Mouse (Mus musculus): ENCODE measurements around the gene Kcnq1. TPM values are rescaled to one million over a fixed set of nuclear protein-coding genes. Genes with fewer than 3 reads are reported as not detected.

Gene Kcnq1
- total RNA-seq, 1 experiment from 2014 or later: not detected

DNA sequence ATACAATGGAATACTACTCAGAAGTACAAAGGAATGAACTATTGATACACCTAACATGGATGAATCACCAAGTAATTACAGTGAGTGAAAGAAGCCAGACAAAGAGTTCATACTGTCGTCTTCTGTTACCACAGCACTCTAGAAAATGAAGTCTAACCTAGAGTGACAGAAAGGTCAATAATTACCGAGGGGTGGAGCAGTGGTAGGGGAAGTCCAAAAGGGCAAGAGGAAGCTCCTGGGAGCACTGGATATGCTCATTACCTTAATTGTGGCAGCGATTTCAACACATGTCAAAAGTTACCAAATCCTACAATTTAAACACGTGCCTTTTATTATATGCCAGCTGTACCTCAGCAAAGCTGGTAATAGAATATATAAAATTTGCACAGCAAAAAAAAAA, 100.9 kb downstream of the Kcnq1 start:
- ATAC-seq (ENCODE audit: extremely low read depth, insufficient number of reproducible peaks, low FRiP score, poor library complexity, severe bottlenecking): no peak

DNA sequence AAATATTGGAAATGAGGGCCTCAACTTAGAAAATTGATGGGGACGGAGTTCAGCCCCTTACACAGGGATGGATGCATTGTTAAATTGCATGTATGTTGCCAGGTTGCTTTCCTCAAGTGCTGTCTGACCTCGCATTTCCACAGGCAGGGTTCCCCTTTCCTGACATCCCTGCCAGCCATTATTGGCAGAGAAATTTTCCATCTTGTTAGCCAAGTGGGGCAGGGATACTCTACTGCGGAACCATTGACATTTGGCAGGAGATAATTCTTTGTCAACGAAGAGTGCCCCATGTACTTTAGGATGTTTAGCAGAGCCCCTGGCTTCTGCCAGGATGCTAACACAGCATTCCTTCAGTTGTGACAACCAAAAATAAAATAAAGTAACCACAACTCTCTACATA, 104.6 kb downstream of the Kcnq1 start:
- ATAC-seq (ENCODE audit: extremely low read depth, insufficient number of reproducible peaks, low FRiP score, poor library complexity, severe bottlenecking): no peak

- no peak for ATAC-seq (ENCODE audit: extremely low read depth, insufficient number of reproducible peaks, low FRiP score, poor library complexity, severe bottlenecking)
These were observed 145.0 kb downstream of the Kcnq1 start for GRCm38 (mm10) chr7:143251206-143251605.

DNA sequence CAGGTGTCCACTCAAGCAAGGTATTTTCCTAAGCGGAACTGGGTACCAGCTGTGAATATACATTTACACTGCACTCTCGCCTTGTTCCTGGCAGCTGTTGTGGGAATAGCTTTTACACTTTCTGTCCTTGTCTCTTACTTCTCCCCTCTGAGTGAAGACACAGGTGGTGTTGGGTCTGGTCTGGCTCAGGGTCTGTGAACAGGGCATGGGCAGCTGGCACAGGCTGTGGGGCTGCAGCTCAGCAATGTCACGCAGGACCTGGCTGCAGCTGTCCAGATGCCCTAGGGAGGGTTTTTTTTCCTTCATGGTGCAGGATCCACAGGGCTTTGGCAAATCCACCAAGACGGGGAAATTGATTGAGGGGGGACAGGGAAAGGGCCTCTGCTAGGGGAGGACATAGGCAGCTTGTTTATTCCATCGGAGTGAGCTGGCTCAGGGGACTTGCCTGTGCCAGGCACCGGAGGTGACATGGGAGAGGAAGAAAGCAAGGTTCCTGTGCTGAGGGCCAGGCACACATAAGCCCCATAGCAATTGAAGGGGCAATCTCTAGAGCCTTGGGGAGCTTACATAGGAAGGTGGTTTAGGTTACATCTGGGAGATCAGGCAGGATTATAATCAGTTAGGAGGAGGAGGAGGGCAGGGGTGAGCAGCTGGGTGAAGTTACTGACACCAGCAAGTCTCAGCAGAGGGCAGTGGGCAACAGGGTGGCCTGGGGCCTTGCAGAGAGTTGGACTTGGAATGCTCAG, 147.1 kb downstream of the Kcnq1 start:
- ATAC-seq (ENCODE audit: extremely low read depth, insufficient number of reproducible peaks, low FRiP score, poor library complexity, severe bottlenecking): no peak

GRCm38 (mm10) chr7:143254901-143255300, 148.7 kb downstream of the Kcnq1 start:
- no peak for ATAC-seq (ENCODE audit: extremely low read depth, insufficient number of reproducible peaks, low FRiP score, poor library complexity, severe bottlenecking)

GRCm38 (mm10) chr7:143261246-143261645, 155.1 kb downstream of the Kcnq1 start:
- no peak for ATAC-seq (ENCODE audit: extremely low read depth, insufficient number of reproducible peaks, low FRiP score, poor library complexity, severe bottlenecking)

GRCm38 (mm10) chr7:143263557-143263956, 157.4 kb downstream of the Kcnq1 start:
- ATAC-seq (ENCODE audit: extremely low read depth, insufficient number of reproducible peaks, low FRiP score, poor library complexity, severe bottlenecking): no peak

DNA sequence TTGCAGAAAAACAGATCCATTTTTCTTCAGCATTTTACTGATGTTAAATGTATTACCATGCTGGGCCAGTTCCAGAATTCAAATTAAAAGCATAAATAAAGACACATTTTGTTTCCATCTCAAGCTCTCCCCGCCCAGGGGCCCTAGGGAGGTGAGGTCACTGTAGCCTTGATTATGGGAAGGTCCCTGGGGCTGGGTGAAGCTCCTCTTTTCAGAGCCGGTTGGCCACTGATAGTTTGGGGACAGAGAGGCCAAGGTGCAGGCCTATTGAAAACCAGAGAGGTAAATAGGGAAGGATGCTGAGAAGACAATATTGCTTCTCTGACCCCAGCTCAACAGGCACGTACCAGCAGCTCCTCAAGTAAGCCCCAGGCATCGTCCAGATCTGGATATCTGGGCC, 157.8 kb downstream of the Kcnq1 start:
- no peak for ATAC-seq (ENCODE audit: extremely low read depth, insufficient number of reproducible peaks, low FRiP score, poor library complexity, severe bottlenecking)

DNA sequence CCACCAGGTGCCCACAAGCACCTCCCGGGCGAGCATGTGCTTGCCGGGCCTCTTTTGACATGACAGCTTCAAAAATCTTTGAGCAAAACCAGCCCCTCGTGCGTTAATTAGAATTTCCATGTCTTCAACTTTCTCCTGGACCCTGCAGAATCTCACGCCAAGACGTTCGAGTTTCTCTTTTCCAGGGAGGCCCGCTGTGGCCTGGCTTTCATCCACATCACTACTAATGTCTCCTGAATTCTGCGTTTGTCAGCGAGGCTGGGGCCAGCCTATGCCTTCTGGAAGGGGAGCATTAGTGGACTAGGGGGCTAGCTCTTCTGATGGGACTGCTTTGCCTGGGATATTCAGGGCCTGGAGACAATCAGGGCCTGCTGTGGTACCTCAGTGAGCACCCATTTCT, 159.2 kb downstream of the Kcnq1 start:
- ATAC-seq (ENCODE audit: extremely low read depth, insufficient number of reproducible peaks, low FRiP score, poor library complexity, severe bottlenecking): no peak

DNA sequence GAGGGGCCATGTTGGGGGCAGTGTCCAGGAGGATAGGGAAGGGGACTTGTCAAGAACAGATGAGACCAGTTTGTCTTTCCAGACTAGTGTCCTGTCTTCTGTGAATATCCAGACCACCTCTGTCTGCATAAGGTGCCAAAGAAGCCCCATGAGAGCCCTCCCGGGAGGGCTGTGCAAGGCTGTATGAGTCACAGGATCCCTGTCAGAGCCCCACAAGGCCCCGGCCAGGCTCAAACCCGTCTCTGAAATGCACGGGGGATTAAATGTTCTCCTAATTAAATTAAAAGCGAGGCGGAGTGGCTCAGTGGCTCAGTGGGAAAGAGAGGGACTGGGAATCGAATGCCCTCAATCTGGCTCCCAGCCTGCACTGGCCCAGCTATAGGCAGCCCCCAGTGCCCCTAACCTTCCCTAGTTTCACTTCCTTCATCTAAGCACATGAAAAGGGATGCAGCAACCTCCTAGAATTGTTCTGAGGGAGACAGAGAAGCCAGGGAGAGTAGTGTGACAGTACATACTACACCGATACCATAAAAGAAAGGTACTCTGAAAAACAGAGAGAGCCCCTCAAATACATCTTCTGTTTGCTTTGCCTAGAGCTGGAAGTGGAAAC, 159.8 kb downstream of the Kcnq1 start:
- no peak for ATAC-seq (ENCODE audit: extremely low read depth, insufficient number of reproducible peaks, low FRiP score, poor library complexity, severe bottlenecking)

DNA sequence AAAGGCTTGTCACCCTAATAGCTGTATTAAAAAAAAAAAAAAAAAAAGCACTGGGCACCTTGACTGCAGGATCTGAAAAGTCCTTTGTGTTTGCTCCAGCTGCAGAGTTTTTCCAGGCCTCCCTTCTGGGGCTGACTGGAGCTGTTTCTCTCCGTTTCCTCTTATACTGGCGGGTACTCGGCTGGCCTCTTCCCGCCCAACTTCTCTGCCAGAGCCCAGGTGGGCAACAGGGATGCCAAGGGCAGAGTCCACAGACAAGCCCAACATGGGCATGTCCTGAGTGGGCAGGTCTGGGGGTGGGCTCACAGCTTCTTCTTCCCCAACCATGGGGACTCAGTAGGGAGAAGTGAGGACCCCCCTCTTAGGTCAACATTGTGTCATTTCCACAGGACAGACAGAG, 167.6 kb downstream of the Kcnq1 start:
- no peak for ATAC-seq (ENCODE audit: extremely low read depth, insufficient number of reproducible peaks, low FRiP score, poor library complexity, severe bottlenecking)

DNA sequence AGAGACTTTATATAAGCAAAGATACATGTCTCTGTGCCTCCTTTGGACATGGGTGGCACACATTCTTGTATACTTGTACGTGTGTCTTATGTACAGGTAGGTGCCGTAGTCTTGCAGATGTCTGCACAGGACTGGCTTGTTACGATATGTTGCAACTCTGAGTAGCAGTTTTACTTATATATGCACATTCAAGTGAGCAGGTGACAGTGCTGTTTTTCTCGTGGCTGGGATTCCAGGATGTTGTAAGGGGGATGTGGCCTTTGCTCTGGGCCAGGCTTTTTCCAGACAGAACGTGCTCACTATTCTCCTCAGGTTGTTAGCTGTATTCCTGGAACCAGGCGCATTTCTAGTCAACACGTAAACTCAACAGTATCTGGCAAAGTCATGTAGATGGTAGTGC, 168.9 kb downstream of the Kcnq1 start:
- ATAC-seq (ENCODE audit: extremely low read depth, insufficient number of reproducible peaks, low FRiP score, poor library complexity, severe bottlenecking): no peak

- ATAC-seq (ENCODE audit: extremely low read depth, insufficient number of reproducible peaks, low FRiP score, poor library complexity, severe bottlenecking): no peak
These were observed 177.5 kb downstream of the Kcnq1 start for GRCm38 (mm10) chr7:143283625-143284024.

DNA sequence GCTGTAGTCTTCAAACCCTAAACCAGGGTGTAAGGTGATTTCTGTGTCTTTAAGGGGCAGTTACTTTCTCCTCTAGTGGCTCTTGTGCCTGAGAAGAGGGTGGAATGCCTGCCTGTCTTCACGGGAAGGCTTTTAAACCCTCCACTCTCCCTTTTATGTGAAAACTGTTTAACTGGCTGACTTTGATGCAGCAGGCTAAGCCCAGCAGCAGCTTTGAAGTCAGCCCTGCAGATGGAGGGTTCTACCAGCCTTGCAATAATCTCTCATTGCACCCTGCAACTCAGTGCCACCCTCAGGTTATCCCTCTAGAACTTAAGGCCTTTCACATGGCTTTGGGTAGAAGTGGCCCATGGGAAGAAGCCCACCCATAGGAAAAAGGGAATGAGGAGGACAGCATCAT, 178.7 kb downstream of the Kcnq1 start:
- no peak for ATAC-seq (ENCODE audit: extremely low read depth, insufficient number of reproducible peaks, low FRiP score, poor library complexity, severe bottlenecking)

GRCm38 (mm10) chr7:143285440-143285839, 179.3 kb downstream of the Kcnq1 start:
- ATAC-seq (ENCODE audit: extremely low read depth, insufficient number of reproducible peaks, low FRiP score, poor library complexity, severe bottlenecking): no peak

- ATAC-seq (ENCODE audit: extremely low read depth, insufficient number of reproducible peaks, low FRiP score, poor library complexity, severe bottlenecking): no peak
These were observed 180.5 kb downstream of the Kcnq1 start for GRCm38 (mm10) chr7:143286532-143287290.

DNA sequence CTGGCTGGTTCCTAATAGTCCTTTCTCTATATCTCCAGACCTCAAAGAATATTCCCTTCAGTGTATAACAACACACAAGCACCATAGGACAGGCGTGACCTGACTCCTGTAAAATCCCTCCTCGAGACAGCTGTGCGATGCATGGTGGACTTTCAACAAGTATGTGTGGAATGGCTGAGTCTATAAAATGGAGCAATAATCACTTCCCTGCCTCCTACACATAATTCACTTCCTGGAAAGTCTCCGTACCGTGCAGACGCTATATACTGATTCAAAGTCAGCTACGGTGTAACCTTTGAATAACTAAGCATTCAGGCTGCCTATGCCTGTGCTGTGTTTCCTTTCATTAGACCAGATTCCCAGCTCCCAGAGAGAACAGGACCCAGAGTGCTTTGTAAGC, 182.0 kb downstream of the Kcnq1 start:
- no peak for ATAC-seq (ENCODE audit: extremely low read depth, insufficient number of reproducible peaks, low FRiP score, poor library complexity, severe bottlenecking)

DNA sequence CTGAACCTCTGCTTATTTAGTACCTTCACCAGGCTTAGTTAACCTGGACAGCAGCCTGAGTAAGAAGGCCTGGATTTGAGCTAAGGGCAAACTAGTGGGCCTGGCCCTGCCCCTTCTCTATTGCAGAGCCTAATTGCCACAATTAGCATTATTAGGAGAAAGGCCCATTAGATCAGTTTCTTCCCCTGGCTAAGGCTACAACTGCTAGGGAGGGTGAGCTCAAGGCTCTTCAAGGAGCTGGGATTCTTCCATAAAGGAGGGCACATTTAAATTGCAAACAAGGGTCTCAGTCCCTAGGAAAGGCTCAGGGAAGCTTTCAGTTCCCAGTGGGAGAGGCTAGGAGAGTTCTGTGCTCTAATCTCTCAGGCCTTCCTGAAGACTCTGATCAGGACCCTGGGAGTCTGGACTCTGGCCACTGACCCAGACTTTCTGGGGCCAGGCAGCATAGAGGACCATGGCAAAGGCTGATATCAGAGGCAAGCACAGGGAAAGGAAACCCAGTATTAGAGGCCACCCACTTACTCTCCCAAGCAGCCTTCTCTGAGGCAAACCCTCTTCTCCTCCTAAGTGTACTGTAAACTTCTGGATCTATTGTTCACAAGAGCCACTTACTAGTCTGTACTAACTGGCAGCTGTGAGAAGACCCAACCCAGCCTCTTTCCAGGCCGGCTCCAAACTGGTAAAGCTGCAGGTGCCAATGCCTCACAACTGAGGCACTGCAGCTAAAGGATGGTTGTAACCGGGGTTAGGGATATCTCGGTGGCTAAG, 183.1 kb downstream of the Kcnq1 start:
- no peak for ATAC-seq (ENCODE audit: extremely low read depth, insufficient number of reproducible peaks, low FRiP score, poor library complexity, severe bottlenecking)

DNA sequence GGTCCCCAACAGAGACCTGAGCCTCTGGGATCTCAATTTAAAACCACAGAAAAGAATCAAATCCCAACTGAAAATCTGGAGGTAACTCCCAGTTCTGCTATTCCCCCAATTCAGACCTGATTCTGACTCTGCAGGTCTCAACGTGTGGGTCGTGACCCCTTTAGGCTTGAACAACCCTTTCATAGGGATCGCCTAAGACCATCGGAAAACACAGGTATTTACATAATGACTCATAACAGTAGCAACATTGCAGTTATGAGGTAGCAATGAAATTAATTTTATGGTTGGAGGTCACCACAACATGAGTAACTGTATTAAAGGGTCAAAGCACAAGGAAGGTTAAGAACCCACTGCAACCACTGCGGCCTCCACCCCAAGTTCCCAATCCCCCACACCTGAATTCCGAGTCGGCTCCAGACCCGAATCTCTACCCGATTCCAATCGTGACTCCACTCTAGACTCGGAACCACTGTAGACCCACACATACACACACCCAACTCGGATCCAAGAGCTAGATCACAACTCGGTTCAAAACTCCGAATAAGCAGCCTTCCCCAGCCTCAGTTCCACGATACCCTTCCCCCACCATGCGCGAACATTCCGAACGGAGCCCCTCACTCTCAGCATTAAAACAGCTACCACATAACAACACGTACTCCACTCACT, 188.7 kb downstream of the Kcnq1 start:
- ATAC-seq (ENCODE audit: extremely low read depth, insufficient number of reproducible peaks, low FRiP score, poor library complexity, severe bottlenecking): no peak

Measured in neutrophil, adult 5-6 weeks (primary cell).